Mouse (Mus musculus): ENCODE results near the gene Kxd1. TPM values are rescaled to one million over a fixed set of nuclear protein-coding genes. Genes with fewer than 3 reads are reported as not detected.
A peak's percentile ranks its signal among the peaks of the same experiment; 100 is the strongest.

Gene Kxd1
- polyA plus RNA-seq, 1 experiment = 37.0 TPM

DNA sequence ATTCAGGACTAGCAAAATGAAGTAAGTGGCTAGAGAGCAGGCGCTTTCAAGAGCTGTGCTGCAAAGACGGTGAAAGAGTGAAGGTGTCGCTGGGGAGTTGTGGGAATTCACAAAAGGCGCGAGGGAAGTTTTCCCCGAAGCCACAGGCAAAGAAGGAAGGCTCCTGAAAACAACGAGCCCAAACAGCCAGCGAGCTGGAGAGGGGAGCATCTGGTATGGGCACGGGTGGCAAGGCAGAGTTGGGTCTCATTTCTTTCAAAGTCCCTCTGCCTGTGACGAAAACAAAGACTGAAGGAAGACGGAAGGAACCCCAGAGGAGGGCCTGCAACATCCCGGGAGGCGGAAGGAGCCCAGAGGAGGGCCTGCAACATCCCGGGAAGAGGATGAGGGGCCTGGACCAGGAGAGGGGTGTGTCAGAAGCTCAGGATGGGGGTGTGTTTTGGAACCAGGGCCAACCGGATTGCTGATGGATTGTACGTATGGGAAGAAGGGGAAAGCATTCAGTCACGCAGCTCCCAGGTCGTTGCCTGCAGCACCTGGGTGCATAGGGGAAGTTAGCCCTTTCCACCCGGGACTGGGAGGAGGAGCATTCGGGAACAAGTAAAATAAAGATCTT is 36.8 kb downstream of the Kxd1 start:
- H3K4me3 ChIP-seq (ENCODE audit: insufficient read depth, low read length) = no peak overlapping the region
- no peak overlapping the region for H3K27ac ChIP-seq (ENCODE audit: insufficient read depth, low read length)
- TF ChIP-seq POLR2A (IDR thresholded peaks at IDR 0.05; ENCODE audit: low read depth, low read length) (peak; percentile 32; the same call in 1 of the 2 replicates), CTCF (IDR thresholded peaks at IDR 0.05; ENCODE audit: borderline replicate concordance, insufficient read depth, low read length) (no peak)
- peaks cover 6% of the 10 kb centered on the region for H3K4me1 ChIP-seq (ENCODE audit: control insufficient read depth, insufficient read depth, low read length)

- H3K4me1 ChIP-seq (ENCODE audit: control insufficient read depth, insufficient read depth, low read length) = peaks cover 6% of the 10 kb centered on the region
- H3K27ac ChIP-seq (ENCODE audit: insufficient read depth, low read length) = peak overlapping the region; percentile 6; the same call in 1 of the 2 replicates
- H3K4me3 ChIP-seq (ENCODE audit: insufficient read depth, low read length) = no peak overlapping the region
- no peak for TF ChIP-seq POLR2A (IDR thresholded peaks at IDR 0.05; ENCODE audit: low read depth, low read length)
- TF ChIP-seq CTCF (IDR thresholded peaks at IDR 0.05; ENCODE audit: borderline replicate concordance, insufficient read depth, low read length) = no peak
Observed at GRCm38 (mm10) chr8:70490061-70490879, 37.5 kb downstream of the Kxd1 start.

DNA sequence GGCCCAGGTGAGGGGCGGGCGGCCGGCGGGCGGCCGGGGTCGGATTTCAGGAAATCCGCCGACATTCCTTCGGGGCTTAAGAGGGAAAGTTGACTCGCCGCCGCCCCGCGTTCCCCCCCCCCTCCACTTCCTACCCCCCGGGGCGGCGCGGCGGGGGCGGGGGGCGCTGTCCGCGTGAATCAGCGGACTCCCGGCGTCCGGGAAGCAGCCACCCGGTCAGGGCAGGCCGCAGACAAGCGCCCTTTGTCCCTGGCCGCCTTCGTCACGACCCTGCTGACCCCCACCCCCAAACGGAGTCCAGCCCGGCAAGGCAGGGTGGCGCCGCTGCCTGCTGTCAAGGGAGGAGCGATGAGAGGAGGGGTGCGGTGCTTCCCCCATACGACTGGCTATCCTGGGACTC is 38.2 kb downstream of the Kxd1 start:
- Histone ChIP-seq H3K27ac (ENCODE audit: insufficient read depth, low read length) (peak overlapping the region; percentile 6; the same call in 1 of the 2 replicates), H3K4me1 (ENCODE audit: control insufficient read depth, insufficient read depth, low read length) (peaks cover 6% of the 10 kb centered on the region), H3K4me3 (ENCODE audit: insufficient read depth, low read length) (no peak overlapping the region)
- TF ChIP-seq POLR2A (IDR thresholded peaks at IDR 0.05; ENCODE audit: low read depth, low read length) (peak; percentile 34), CTCF (IDR thresholded peaks at IDR 0.05; ENCODE audit: borderline replicate concordance, insufficient read depth, low read length) (no peak)

- TF ChIP-seq POLR2A (IDR thresholded peaks at IDR 0.05; ENCODE audit: low read depth, low read length) (no peak), CTCF (IDR thresholded peaks at IDR 0.05; ENCODE audit: borderline replicate concordance, insufficient read depth, low read length) (no peak)
- no peak overlapping the region for H3K4me3 ChIP-seq (ENCODE audit: insufficient read depth, low read length)
- H3K4me1 ChIP-seq (ENCODE audit: control insufficient read depth, insufficient read depth, low read length) = peaks cover 6% of the 10 kb centered on the region
- no peak overlapping the region for H3K27ac ChIP-seq (ENCODE audit: insufficient read depth, low read length)
Observed at GRCm38 (mm10) chr8:70488931-70489470, 38.8 kb downstream of the Kxd1 start.

DNA sequence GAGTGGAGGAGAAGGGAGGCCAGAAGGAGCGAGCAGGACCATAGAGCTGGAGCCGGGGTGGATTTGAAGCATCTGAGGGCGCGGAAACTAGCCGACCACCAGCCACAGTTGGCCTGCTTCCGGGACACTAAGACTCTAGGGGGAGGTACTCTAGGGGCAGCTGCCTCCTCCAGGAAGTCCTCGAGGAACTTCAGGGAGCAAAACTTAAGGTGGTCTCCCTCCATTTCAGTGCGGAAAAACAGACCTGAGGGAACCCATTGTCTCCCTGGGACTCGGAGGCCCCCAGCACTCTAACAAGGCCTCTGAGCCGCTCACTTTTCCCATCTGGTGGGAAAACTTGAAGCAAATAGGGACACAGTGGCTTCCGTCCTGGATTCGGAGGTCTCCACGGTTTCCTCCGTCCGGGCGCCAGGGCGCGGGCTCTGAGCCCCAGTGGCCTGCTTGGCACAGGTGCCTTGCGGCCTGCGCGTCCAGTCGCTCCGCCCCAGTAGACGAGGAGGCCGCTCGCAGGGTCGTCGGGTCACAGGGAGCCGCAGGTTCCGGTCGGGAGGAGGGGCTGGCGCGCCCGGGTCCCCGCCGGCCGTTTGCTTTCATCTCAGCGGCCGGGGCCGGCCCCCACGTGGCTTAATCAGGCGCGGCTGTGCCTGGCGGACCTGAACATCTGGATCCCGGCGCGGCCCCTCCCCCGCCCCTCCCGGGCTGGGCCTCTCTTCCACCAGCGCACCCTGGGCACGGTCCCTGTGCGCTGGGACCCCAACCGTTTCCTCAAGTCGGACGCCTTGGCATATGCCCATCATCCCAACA is 39.6 kb downstream of the Kxd1 start:
- TF ChIP-seq POLR2A (IDR thresholded peaks at IDR 0.05; ENCODE audit: low read depth, low read length) (no peak), CTCF (IDR thresholded peaks at IDR 0.05; ENCODE audit: borderline replicate concordance, insufficient read depth, low read length) (no peak)
- H3K27ac ChIP-seq (ENCODE audit: insufficient read depth, low read length) = no peak overlapping the region

DNA sequence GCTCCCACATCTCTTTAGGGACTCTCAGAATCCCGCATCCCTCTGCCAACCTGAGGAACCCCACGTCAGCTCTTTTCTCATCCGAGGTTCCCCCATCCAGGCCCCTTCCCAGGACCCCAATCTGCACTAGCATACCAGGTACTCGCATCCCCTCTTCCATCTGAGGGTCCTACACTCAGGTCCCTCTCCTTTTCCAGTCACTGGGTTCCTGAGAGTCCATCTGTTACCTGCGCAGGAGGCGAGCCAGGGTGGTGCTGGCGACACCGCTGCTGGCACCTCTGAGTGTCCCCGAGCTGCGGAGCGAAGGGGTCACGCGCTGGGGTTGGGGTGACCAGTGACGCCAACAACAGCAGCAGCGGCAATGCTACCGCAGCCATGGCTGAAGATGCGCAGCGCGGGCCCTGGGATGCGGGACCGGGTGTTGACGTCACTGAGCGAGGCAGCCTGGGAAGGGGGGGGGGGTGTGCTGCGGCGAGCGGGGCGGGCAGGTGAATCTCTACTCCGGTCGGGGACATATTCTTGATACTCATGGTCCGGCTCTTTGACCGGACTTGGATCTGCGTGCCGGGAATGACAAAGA is 40.7 kb downstream of the Kxd1 start, which contains the start of gene Tmem59l:
Tmem59l (minus strand) TSS at position 418 of the 580 bp plus-strand sequence.
- Histone ChIP-seq H3K4me1 (ENCODE audit: control insufficient read depth, insufficient read depth, low read length) (peaks cover 6% of the 10 kb centered on the region), H3K4me3 (ENCODE audit: insufficient read depth, low read length) (no peak within 1 kb of the TSS), H3K27ac (ENCODE audit: insufficient read depth, low read length) (no peak within 1 kb of the TSS)
- TF ChIP-seq CTCF (IDR thresholded peaks at IDR 0.05; ENCODE audit: borderline replicate concordance, insufficient read depth, low read length) (no peak), POLR2A (IDR thresholded peaks at IDR 0.05; ENCODE audit: low read depth, low read length) (no peak)

More for the DNA sequence above, 39.6 kb downstream of the Kxd1 start:
- H3K4me3 ChIP-seq (ENCODE audit: insufficient read depth, low read length) = no peak overlapping the region
- H3K4me1 ChIP-seq (ENCODE audit: control insufficient read depth, insufficient read depth, low read length) = peaks cover 6% of the 10 kb centered on the region

DNA sequence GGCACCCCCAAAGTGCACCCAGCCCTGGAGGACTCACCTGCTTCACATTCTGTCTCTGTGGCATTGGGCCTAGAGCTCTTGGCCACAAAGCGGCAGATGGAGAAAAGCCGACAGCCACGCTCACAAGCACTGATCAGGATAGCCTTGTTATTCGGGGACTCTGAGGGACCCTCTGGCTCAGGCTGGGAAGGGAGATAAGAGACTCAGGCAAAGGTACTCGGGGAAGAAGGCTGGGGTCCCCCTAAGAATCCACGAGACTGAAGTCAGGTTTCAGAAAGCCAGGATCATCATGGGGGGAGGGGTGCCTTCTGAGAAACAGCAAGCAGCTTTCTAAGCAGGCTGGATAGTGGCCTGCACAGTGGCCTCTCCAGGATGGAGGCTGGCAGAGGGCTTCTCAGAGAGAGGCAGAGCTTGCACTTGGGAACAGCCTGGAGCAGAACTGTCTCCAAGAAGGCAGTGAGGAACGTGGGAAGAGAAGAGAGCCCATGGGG is 41.5 kb downstream of the Kxd1 start:
- H3K27ac ChIP-seq (ENCODE audit: insufficient read depth, low read length) = no peak overlapping the region
- H3K4me1 ChIP-seq (ENCODE audit: control insufficient read depth, insufficient read depth, low read length) = peaks cover 6% of the 10 kb centered on the region
- no peak for TF ChIP-seq CTCF (IDR thresholded peaks at IDR 0.05; ENCODE audit: borderline replicate concordance, insufficient read depth, low read length)
- no peak for TF ChIP-seq POLR2A (IDR thresholded peaks at IDR 0.05; ENCODE audit: low read depth, low read length)
- no peak overlapping the region for H3K4me3 ChIP-seq (ENCODE audit: insufficient read depth, low read length)

DNA sequence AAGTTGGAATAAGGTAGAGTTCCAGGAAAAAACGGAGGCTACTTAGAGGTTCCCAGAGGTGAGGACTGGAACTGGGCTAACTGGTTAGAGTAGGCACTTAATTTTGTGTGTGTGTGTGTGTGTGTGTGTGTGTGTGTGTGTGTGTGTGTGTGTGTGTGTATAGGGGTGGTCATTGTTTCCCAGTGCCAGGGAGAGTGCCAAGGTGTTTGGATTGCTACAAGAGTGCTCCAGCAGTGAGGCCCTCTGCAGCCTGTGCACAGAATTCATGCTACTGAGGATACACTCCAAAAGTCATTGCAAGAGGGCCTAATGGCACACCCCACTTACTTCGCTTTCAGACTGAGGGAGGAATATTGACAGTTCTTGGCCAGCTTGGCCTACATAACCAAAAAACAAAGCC is 44.8 kb downstream of the Kxd1 start:
- Histone ChIP-seq H3K27ac (ENCODE audit: insufficient read depth, low read length) (no peak overlapping the region), H3K4me1 (ENCODE audit: control insufficient read depth, insufficient read depth, low read length) (no peaks in the 10 kb centered on the region), H3K4me3 (ENCODE audit: insufficient read depth, low read length) (no peak overlapping the region)
- TF ChIP-seq POLR2A (IDR thresholded peaks at IDR 0.05; ENCODE audit: low read depth, low read length) (no peak), CTCF (IDR thresholded peaks at IDR 0.05; ENCODE audit: borderline replicate concordance, insufficient read depth, low read length) (no peak)

DNA sequence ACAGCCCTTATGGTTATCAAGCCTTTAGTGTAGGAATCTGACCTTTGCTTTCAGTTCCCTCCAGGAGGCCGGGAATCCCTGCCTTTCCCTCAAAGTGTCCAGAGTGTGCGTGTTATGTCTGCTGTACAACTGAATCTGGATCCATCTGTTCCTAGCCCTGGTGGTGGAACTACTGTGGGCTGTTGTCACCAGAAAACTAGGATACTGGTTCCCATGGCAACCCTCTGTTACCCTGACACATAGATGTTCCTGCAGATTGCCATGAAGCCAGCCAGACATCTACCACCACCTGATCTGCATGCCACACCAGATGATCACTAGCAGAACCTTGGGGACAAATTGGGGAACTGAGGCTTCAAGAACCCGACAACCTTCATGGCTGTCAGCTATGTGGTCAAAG is 45.8 kb downstream of the Kxd1 start:
- TF ChIP-seq POLR2A (IDR thresholded peaks at IDR 0.05; ENCODE audit: low read depth, low read length) = no peak
- TF ChIP-seq CTCF (IDR thresholded peaks at IDR 0.05; ENCODE audit: borderline replicate concordance, insufficient read depth, low read length) = no peak
- Histone ChIP-seq H3K4me3 (ENCODE audit: insufficient read depth, low read length) (no peak overlapping the region), H3K4me1 (ENCODE audit: control insufficient read depth, insufficient read depth, low read length) (no peaks in the 10 kb centered on the region), H3K27ac (ENCODE audit: insufficient read depth, low read length) (no peak overlapping the region)

All from embryonic fibroblast, embryonic 13.5 days (primary cell).